Mouse (Mus musculus): Measurements from ENCODE around the gene Gzmb. TPM values are rescaled to one million over a fixed set of nuclear protein-coding genes. Genes with fewer than 3 reads are reported as not detected.

Gzmb gene
- 2.1 and 2.5 TPM in 2 replicates for polyA plus RNA-seq (2012)

GRCm38 (mm10) chr14:56262153-56262552, at the start of gene Gzmb:
Gene Gzmb, minus strand, starts transcription at chr14:56262260.

GRCm38 (mm10) chr14:56234556-56234955, 27.5 kb downstream of the Gzmb start, which contains the start of gene Gzmc:
Gene Gzmc, minus strand, starts transcription at chr14:56234656.

GRCm38 (mm10) chr14:56211317-56211716, 50.7 kb downstream of the Gzmb start, which contains the start of gene Gzmf:
Gene Gzmf, minus strand, starts transcription at chr14:56211417.

Other genes starting within 250 kb of the Gzmb start
- gene Mcpt1, start 244.3 kb downstream of the Gzmb start, polyA plus RNA-seq (2012), result not detected in 2 replicates
- not detected in 2 replicates for gene Mcpt9, start 231.8 kb downstream of the Gzmb start, polyA plus RNA-seq (2012)
- gene Mcpt2, start 220.2 kb downstream of the Gzmb start, polyA plus RNA-seq (2012), result not detected in 2 replicates
- gene Mcpt4, start 199.9 kb downstream of the Gzmb start, polyA plus RNA-seq (2012), result not detected in 2 replicates
- 6.3 and 6.6 TPM in 2 replicates for gene Mcpt8, start 177.0 kb downstream of the Gzmb start, polyA plus RNA-seq (2012)
- 802 and 1,283 TPM in 2 replicates for gene Ctsg, start 159.7 kb downstream of the Gzmb start, polyA plus RNA-seq (2012)
- gene Gzme, start 141.6 kb downstream of the Gzmb start, polyA plus RNA-seq (2012), result not detected in 2 replicates
- gene Gzmd, start 129.7 kb downstream of the Gzmb start, polyA plus RNA-seq (2012), result not detected in 2 replicates
- gene Gzmg, start 102.7 kb downstream of the Gzmb start, polyA plus RNA-seq (2012), result not detected in 2 replicates
- not detected in 2 replicates for gene Gzmn, start 87.7 kb downstream of the Gzmb start, polyA plus RNA-seq (2012)
- not detected in 2 replicates for gene Gzmf, start 50.8 kb downstream of the Gzmb start, polyA plus RNA-seq (2012)
- gene Gzmc, start 27.6 kb downstream of the Gzmb start, polyA plus RNA-seq (2012), result not detected in 2 replicates
- gene Atp12a, start 102.8 kb upstream of the Gzmb start, polyA plus RNA-seq (2012), result not detected in 2 replicates
- 0.17 and 0.39 TPM in 2 replicates for gene Rnf17, start 140.3 kb upstream of the Gzmb start, polyA plus RNA-seq (2012)

Data from megakaryocyte-erythroid progenitor cell, adult 5 weeks (primary cell).